Comparison of ENCODE assay signal across 10 mouse cellular contexts in genomic region chr2:52804106-52804825, GRCm38 (mm10). TPM values are rescaled to one million over a fixed set of nuclear protein-coding genes. Genes with fewer than 3 reads are reported as not detected.
A peak's percentile ranks its signal among the peaks of the same experiment; 100 is the strongest.
DNase-seq lines count a peak whose midpoint lies in the region; ATAC-seq lines count a peak whose summit lies in the region.
"Had no signal": no experiment of that assay in that cellular context is flagged by ENCODE, and none has a peak within 500 bp of the region (broad histone marks: within the 10 kb centered on the region; RNA-seq: fewer than 3 reads in every experiment).

No protein-coding gene starts in this region.

- peak overlapping the region; percentile 46; the same call in 1 of the 2 replicates for H3K27ac ChIP-seq in forebrain, embryonic 10.5 days
- no peak overlapping the region for H3K27ac ChIP-seq in forebrain, embryonic 16.5 days (ENCODE audit: low read length)
- no peak overlapping the region for H3K27ac ChIP-seq in hindbrain, embryonic 15.5 days (replicated peaks)
- H3K27ac ChIP-seq: embryonic facial prominence, embryonic 15.5 days; liver, embryonic 14.5 days had no signal

- H3K27me3 ChIP-seq in forebrain, embryonic 10.5 days (ENCODE audit: poor library complexity, severe bottlenecking) = no peaks in the 10 kb centered on the region
- H3K27me3 ChIP-seq in forebrain, embryonic 16.5 days (replicated peaks; ENCODE audit: control insufficient read depth, insufficient read depth, low read length) = no peaks in the 10 kb centered on the region
- H3K27me3 ChIP-seq in hindbrain, embryonic 15.5 days = no peaks in the 10 kb centered on the region
- H3K27me3 ChIP-seq: embryonic facial prominence, embryonic 15.5 days had no signal

- no peaks in the 10 kb centered on the region for H3K36me3 ChIP-seq in forebrain, embryonic 10.5 days (replicated peaks)
- no peaks in the 10 kb centered on the region for H3K36me3 ChIP-seq in forebrain, embryonic 16.5 days (ENCODE audit: control insufficient read depth, insufficient read depth)
- H3K36me3 ChIP-seq in hindbrain, embryonic 15.5 days = no peaks in the 10 kb centered on the region
- H3K36me3 ChIP-seq: embryonic facial prominence, embryonic 15.5 days had no signal

- no peak overlapping the region for H3K4me3 ChIP-seq in forebrain, embryonic 10.5 days
- H3K4me3 ChIP-seq in forebrain, embryonic 16.5 days (replicated peaks; ENCODE audit: low read length) = no peak overlapping the region
- H3K4me3 ChIP-seq in hindbrain, embryonic 15.5 days = no peak overlapping the region
- H3K4me3 ChIP-seq: embryonic facial prominence, embryonic 15.5 days had no signal

- no peak overlapping the region for H3K9ac ChIP-seq in forebrain, embryonic 16.5 days (replicated peaks; ENCODE audit: low read depth, low read length)
- H3K9ac ChIP-seq in hindbrain, embryonic 15.5 days = no peak overlapping the region
- H3K9ac ChIP-seq: embryonic facial prominence, embryonic 15.5 days; liver, embryonic 14.5 days had no signal

- 73% methylated on average over 17 of the region's 17 CpGs for WGBS in forebrain, embryonic 10.5 days
- 51% methylated on average over 17 of the region's 17 CpGs for WGBS in forebrain, embryonic 16.5 days
- WGBS in hindbrain, embryonic 15.5 days = 57% methylated on average over 17 of the region's 17 CpGs

- intact Hi-C loops in left cerebral cortex, postnatal 14 days (cut with DNase I) = no loop called here

- ATAC-seq in forebrain, embryonic 16.5 days = no peak
- ATAC-seq in hindbrain, embryonic 15.5 days (ENCODE audit: low FRiP score, low read depth) = 0 out of 2 replicates have a peak, but pooled peaks have one; percentile 63

- H3K4me1 ChIP-seq in forebrain, embryonic 10.5 days = peaks cover 7% of the 10 kb centered on the region
- no peaks in the 10 kb centered on the region for H3K4me1 ChIP-seq in forebrain, embryonic 16.5 days (replicated peaks; ENCODE audit: control insufficient read depth, insufficient read depth, low read length)
- no peaks in the 10 kb centered on the region for H3K4me1 ChIP-seq in hindbrain, embryonic 15.5 days (replicated peaks)
- H3K4me1 ChIP-seq: embryonic facial prominence, embryonic 15.5 days had no signal

- 0 out of 2 replicates have a peak, but pooled peaks cover 3% of the 10 kb centered on the region for H3K9me3 ChIP-seq in forebrain, embryonic 10.5 days
- H3K9me3 ChIP-seq in forebrain, embryonic 16.5 days (ENCODE audit: control insufficient read depth, low read length) = no peaks in the 10 kb centered on the region
- no peaks in the 10 kb centered on the region for H3K9me3 ChIP-seq in hindbrain, embryonic 15.5 days
- H3K9me3 ChIP-seq: embryonic facial prominence, embryonic 15.5 days had no signal

- H3K4me2 ChIP-seq in forebrain, embryonic 16.5 days (ENCODE audit: low read length) = no peak overlapping the region
- no peak overlapping the region for H3K4me2 ChIP-seq in hindbrain, embryonic 15.5 days
- H3K4me2 ChIP-seq: embryonic facial prominence, embryonic 15.5 days had no signal

- DNase-seq in forebrain, embryonic 10.5 days (ENCODE audit: extremely low spot score, low spot score) = no peak
- peak; percentile 89 for DNase-seq in Muller cell, postnatal 12 days (ENCODE audit: inconsistent ontology term)
- DNase-seq in fibroblast of lung, adult 2 months (ENCODE audit: low read depth) = peak; percentile 61
- peak; percentile 30 to 37 for DNase-seq in left cerebral cortex, postnatal 14 days (ENCODE audit: low spot score in 2 of 2)
- DNase-seq in right cerebral cortex, postnatal 36 days (ENCODE audit: low spot score in 2 of 2) = peak; percentile 26 to 35
- DNase-seq in embryo, embryonic 10 days (ENCODE audit: low spot score) = no peak

RNA-seq across cellular contexts. Expression of gene Fmnl2, which starts 53.4 kb away (rescaled TPM):
- polyA plus RNA-seq in forebrain, embryonic 10.5 days (2016; fragmentation: Nextera tagmentation; extraction: Ambion mirVana) = 7.4 TPM in 2 replicates
- polyA plus RNA-seq in forebrain, embryonic 16.5 days (2015; fragmentation: Nextera tagmentation; extraction: Ambion mirVana) = 15.5 and 18.5 TPM in 2 replicates
- polyA plus RNA-seq in hindbrain, embryonic 15.5 days (2015; fragmentation: Nextera tagmentation; extraction: Ambion mirVana) = 8.6 and 11.0 TPM in 2 replicates
- total RNA-seq in left cerebral cortex, postnatal 14 days (2021) = 10 to 100 TPM; 42.8 to 43.4 TPM

Comparison
In these comparisons a context has a peak if more than half of its experiments do, and no peak if none do; other contexts are left out.
1. DNase-seq: peak in Muller cell, postnatal 12 days (single experiment), fibroblast of lung, adult 2 months (single experiment), left cerebral cortex, postnatal 14 days (2 of 2) and right cerebral cortex, postnatal 36 days (2 of 2); none in forebrain, embryonic 10.5 days (single experiment) and embryo, embryonic 10 days (single experiment).